Mouse (Mus musculus) cerebellum, postnatal 25 days (tissue): ENCODE data around the gene Relb.

Experiments used
- DNase-seq, 2 experiments: peaks; one replicate each; pipeline ENCODE4 v3.0.0; 2021; ENCODE audit warnings: mixed read lengths in 2 of 2

The Relb gene

GRCm38 (mm10) chr7:19629361-19629734, at the start of gene Relb:
Relb (minus strand) TSS chr7:19629438.
- DNase-seq = peak; percentile 88 to 96

- no peak for DNase-seq
Measured at GRCm38 (mm10) chr7:19678901-19679300, 49.7 kb upstream of the Relb start.

GRCm38 (mm10) chr7:19677872-19678271, 48.6 kb upstream of the Relb start, which contains the start of gene Apoc2:
Apoc2 (minus strand) TSS chr7:19677941.
- DNase-seq = no peak

GRCm38 (mm10) chr7:19676662-19677061, 47.4 kb upstream of the Relb start:
- no peak for DNase-seq

- DNase-seq = no peak
Measured at GRCm38 (mm10) chr7:19675824-19676223, 46.6 kb upstream of the Relb start.

- DNase-seq = peak in 1 of 2 experiments; percentile 8
Measured at GRCm38 (mm10) chr7:19673083-19673699, 44.0 kb upstream of the Relb start.

GRCm38 (mm10) chr7:19671511-19671910, 42.3 kb upstream of the Relb start:
- no peak for DNase-seq

GRCm38 (mm10) chr7:19668947-19669721, 39.9 kb upstream of the Relb start:
- DNase-seq = peak; percentile 89 to 96

GRCm38 (mm10) chr7:19667434-19667833, 38.2 kb upstream of the Relb start:
- no peak for DNase-seq

- no peak for DNase-seq
Measured at GRCm38 (mm10) chr7:19666750-19667149, 37.5 kb upstream of the Relb start.

- peak; percentile 98 to 99 for DNase-seq
Measured at GRCm38 (mm10) chr7:19664955-19665841, 36.0 kb upstream of the Relb start, which contains the start of gene Clptm1. Clptm1 (minus strand) TSS chr7:19665033.

GRCm38 (mm10) chr7:19664455-19664954, 35.3 kb upstream of the Relb start:
- no peak for DNase-seq

- DNase-seq = peak in 1 of 2 experiments; percentile 21
Measured at GRCm38 (mm10) chr7:19663940-19664339, 34.7 kb upstream of the Relb start.

- DNase-seq = no peak
Measured at GRCm38 (mm10) chr7:19652614-19653013, 23.4 kb upstream of the Relb start.

- no peak for DNase-seq
Measured at GRCm38 (mm10) chr7:19651063-19651786, 22.0 kb upstream of the Relb start.

- no peak for DNase-seq
Measured at GRCm38 (mm10) chr7:19641223-19641622, 12.0 kb upstream of the Relb start.

- no peak for DNase-seq
Measured at GRCm38 (mm10) chr7:19635074-19635827, 6.0 kb upstream of the Relb start.

- no peak for DNase-seq
Measured at GRCm38 (mm10) chr7:19634591-19634990, 5.4 kb upstream of the Relb start.

- DNase-seq = no peak
Measured at GRCm38 (mm10) chr7:19633855-19634254, 4.6 kb upstream of the Relb start.

- DNase-seq = no peak
Measured at GRCm38 (mm10) chr7:19633197-19633596, 4.0 kb upstream of the Relb start.

- no peak for DNase-seq
Measured at GRCm38 (mm10) chr7:19632720-19633119, 3.5 kb upstream of the Relb start.

GRCm38 (mm10) chr7:19632275-19632674, 3.0 kb upstream of the Relb start:
- no peak for DNase-seq
